Mouse (Mus musculus): ENCODE data around the gene Tas2r109. TPM values are rescaled to one million over a fixed set of nuclear protein-coding genes. Genes with fewer than 3 reads are reported as not detected.

Gene Tas2r109
- not detected in 2 replicates for polyA plus RNA-seq (2012; rRNA removed)

DNA sequence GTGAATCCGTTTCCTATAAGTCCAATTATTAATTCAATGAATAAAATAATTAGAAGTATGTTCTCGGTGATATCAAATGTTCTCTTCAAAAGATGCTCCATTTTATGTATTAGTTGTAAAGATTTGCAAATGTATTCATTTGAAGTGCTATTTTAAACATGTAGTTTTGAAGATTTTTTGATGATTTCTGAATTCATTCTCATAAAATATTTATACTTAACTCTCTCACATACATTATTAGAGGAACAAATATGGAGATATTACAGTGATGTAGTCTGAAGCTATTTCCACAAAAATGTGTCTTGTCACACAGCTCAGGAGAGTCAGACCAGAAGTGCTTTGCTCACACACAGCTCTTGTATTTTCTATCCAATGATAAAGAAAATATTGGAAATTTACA lies at the start of gene Tas2r109:
Gene Tas2r109, minus strand, starts transcription at position 101 of the 400 bp plus-strand sequence.

GRCm38 (mm10) chr6:132957819-132958218 lies 22.9 kb downstream of the Tas2r109 start, which contains the start of gene Tas2r131:
Tas2r131 (minus strand) TSS chr6:132957919.

DNA sequence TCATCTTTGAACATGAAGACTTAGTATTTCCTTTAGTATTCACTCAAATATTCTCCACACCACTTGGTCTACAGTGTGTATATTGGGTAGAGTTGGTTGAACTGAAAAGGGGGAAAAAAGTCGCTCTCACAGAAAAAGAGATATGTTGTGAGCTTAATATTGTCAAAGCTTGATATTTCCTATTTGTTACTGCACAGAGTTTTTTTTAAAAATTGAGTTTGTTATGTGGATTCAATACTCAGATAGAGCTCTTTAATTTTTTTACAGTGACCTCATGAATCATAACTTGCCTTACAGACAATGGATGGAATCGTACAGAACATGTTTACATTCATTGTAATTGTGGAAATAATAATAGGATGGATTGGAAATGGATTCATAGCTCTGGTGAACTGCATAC lies 30.0 kb downstream of the Tas2r109 start, which contains the start of gene Tas2r129:
Gene Tas2r129, plus strand, starts transcription at position 301 of the 400 bp plus-strand sequence.

Other genes with a start within 250 kb of the Tas2r109 start
- gene Tas2r115, start 242.9 kb downstream of the Tas2r109 start, polyA plus RNA-seq (2012; rRNA removed): not detected in 2 replicates
- gene Tas2r124, start 226.2 kb downstream of the Tas2r109 start, polyA plus RNA-seq (2012; rRNA removed): not detected in 2 replicates
- not detected in 2 replicates for gene Tas2r102, start 218.8 kb downstream of the Tas2r109 start, polyA plus RNA-seq (2012; rRNA removed)
- gene Tas2r136, start 202.8 kb downstream of the Tas2r109 start, polyA plus RNA-seq (2012; rRNA removed): not detected in 2 replicates
- gene Tas2r117, start 178.1 kb downstream of the Tas2r109 start, polyA plus RNA-seq (2012; rRNA removed): not detected in 2 replicates
- not detected in 2 replicates for gene Tas2r123, start 133.8 kb downstream of the Tas2r109 start, polyA plus RNA-seq (2012; rRNA removed)
- gene Tas2r116, start 125.5 kb downstream of the Tas2r109 start, polyA plus RNA-seq (2012; rRNA removed): not detected in 2 replicates
- not detected in 2 replicates for gene Tas2r110, start 113.0 kb downstream of the Tas2r109 start, polyA plus RNA-seq (2012; rRNA removed)
- gene Tas2r113, start 88.0 kb downstream of the Tas2r109 start, polyA plus RNA-seq (2012; rRNA removed): not detected in 2 replicates
- gene Tas2r125, start 71.3 kb downstream of the Tas2r109 start, polyA plus RNA-seq (2012; rRNA removed): not detected in 2 replicates
- gene Tas2r129, start 29.9 kb downstream of the Tas2r109 start, polyA plus RNA-seq (2012; rRNA removed): not detected in 2 replicates
- gene Tas2r131, start 23.0 kb downstream of the Tas2r109 start, polyA plus RNA-seq (2012; rRNA removed): not detected in 2 replicates
- not detected in 2 replicates for gene Tas2r103, start 56.1 kb upstream of the Tas2r109 start, polyA plus RNA-seq (2012; rRNA removed)
- gene Tas2r140, start 74.9 kb upstream of the Tas2r109 start, polyA plus RNA-seq (2012; rRNA removed): not detected in 2 replicates
- 29.0 and 30.9 TPM in 2 replicates for gene Smim10l1, start 123.9 kb upstream of the Tas2r109 start, polyA plus RNA-seq (2012; rRNA removed)